Mouse (Mus musculus): ENCODE measurements around the gene Lif.

DNA sequence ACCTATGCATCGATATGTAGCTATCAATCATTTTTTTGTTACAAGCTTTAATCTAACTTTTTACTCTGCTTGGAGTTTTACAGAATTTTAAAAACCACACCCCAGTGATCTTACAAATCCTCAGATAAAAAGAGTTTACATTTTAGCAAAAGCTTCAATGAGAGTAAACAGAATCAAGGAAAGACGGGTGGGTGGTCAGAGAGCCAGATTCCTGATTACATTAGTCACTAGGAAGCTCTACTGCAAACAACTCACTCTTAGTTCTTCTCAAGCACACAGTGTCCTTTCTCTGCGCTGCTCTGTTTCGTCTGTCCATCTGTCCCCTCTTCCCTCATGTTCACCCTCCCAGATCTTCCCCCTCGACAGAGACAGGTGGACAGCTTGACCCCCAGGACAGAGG is 59.9 kb downstream of the Lif start:
- TF ChIP-seq POLR2A (IDR thresholded peaks at IDR 0.05; ENCODE audit: extremely low read depth, insufficient read depth, low read length) (no peak), CTCF (IDR thresholded peaks at IDR 0.05; ENCODE audit: low read depth, low read length) (no peak)

All from liver, adult 2 months (tissue).